Mouse (Mus musculus): ENCODE results near the gene Tgfbr3. TPM values are rescaled to one million over a fixed set of nuclear protein-coding genes. Genes with fewer than 3 reads are reported as not detected.

Gene Tgfbr3
- polyA plus RNA-seq, 1 experiment from 2014 or later = 30.7 TPM

DNA sequence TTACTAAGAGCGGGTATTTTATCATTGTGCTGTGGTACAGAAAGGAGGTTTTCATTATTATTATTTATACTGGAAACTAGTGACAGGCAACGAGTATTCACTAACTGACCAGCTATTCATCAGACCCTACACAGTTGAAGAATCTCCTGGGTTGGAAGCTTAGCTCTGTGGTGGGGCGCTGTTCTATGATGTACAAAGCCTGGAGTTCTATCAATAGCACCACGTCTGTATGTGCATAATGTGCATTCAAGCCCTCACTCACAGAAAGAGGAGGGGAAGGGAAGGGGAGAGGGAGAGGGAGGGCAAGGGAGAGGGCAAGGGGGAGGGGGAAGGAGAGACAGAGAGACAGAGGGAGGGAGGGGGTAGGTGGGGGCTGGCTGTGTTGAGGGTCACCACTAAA, 215.1 kb downstream of the Tgfbr3 start:
- ATAC-seq (ENCODE audit: insufficient number of reproducible peaks, low FRiP score, low TSS enrichment, low read depth) = no peak
- Histone ChIP-seq H3K9ac (no peak overlapping the region), H3K27me3 (no peaks in the 10 kb centered on the region), H3K9me3 (no peaks in the 10 kb centered on the region), H3K4me1 (peaks cover 10% of the 10 kb centered on the region), H3K27ac (no peak overlapping the region), H3K4me3 (no peak overlapping the region), H3K36me3 (no peaks in the 10 kb centered on the region), H3K4me2 (no peak overlapping the region)
- 60% methylated on average over 4 of the region's 4 CpGs for WGBS

DNA sequence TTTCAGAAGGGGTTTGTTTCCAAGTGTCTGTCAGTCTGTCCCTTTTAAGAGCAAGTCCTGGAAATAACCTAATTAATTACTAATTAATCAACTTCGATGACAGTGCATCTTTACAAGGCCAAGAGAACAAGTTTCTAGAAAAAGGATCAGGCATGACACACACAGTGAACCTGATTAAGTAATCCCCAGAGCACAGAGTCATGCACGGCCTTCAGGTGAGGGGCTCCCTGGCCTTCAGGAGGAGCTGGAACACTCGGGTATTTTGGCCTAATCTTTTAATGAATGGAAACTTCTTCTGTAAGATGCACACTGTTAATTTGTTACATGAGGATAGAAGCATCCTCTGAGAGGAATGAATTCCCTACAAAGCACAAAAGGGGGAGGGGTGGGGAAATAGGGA, 215.9 kb downstream of the Tgfbr3 start:
- Histone ChIP-seq H3K36me3 (no peaks in the 10 kb centered on the region), H3K4me2 (no peak overlapping the region), H3K4me1 (0 out of 2 replicates have a peak, but pooled peaks cover 4% of the 10 kb centered on the region), H3K27me3 (no peaks in the 10 kb centered on the region), H3K9ac (no peak overlapping the region), H3K9me3 (no peaks in the 10 kb centered on the region), H3K4me3 (no peak overlapping the region), H3K27ac (no peak overlapping the region)
- ATAC-seq (ENCODE audit: insufficient number of reproducible peaks, low FRiP score, low TSS enrichment, low read depth) = no peak
- WGBS = 46% methylated on average over 3 of the region's 3 CpGs

DNA sequence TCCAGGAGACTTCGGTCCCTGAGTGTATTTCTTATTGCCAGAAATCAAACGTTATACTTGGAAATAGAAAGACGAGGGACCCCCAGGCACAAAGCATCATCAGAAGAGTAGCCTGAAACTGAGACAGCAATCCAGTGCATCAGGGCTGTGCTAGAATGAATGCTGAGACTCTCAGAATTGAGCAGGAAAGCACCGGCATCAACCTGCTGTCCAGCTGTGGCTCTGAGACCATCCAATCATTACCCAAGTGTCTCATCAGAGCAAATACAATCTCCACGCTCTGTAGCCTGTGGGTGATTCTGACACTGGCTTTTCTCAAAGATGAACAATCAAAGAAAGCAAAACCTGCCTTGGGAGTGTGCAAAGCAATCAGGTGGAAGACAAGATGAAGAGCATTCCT, 221.3 kb downstream of the Tgfbr3 start:
- 78% methylated on average over 5 of the region's 5 CpGs for WGBS
- Histone ChIP-seq H3K9ac (no peak overlapping the region), H3K27me3 (no peaks in the 10 kb centered on the region), H3K36me3 (no peaks in the 10 kb centered on the region), H3K4me3 (no peak overlapping the region), H3K4me1 (0 out of 2 replicates have a peak, but pooled peaks cover 2% of the 10 kb centered on the region), H3K9me3 (no peaks in the 10 kb centered on the region), H3K4me2 (no peak overlapping the region), H3K27ac (no peak overlapping the region)
- no peak for ATAC-seq (ENCODE audit: insufficient number of reproducible peaks, low FRiP score, low TSS enrichment, low read depth)

DNA sequence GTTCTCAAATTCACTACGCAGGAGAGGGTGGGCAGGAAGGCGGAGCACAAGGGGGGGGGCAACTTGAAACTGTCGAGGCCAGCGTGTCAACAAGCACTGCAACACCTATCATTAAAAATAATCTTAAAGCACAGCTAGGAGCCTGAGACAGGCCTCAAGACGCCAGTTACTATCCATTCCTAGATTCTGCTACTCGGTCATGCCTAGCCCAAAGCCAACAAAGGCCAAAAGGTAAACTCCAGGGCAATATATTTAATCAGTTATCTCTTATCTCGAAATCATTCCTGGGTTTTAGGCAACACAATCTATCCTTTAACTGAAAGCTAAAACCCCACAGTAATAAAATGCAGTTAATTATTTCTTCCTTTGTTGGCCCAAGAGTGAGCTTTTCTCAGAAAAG, 221.9 kb downstream of the Tgfbr3 start:
- Histone ChIP-seq H3K9ac (no peak overlapping the region), H3K4me2 (no peak overlapping the region), H3K9me3 (no peaks in the 10 kb centered on the region), H3K4me3 (no peak overlapping the region), H3K27me3 (no peaks in the 10 kb centered on the region), H3K27ac (no peak overlapping the region), H3K36me3 (no peaks in the 10 kb centered on the region), H3K4me1 (0 out of 2 replicates have a peak, but pooled peaks cover 2% of the 10 kb centered on the region)
- ATAC-seq (ENCODE audit: insufficient number of reproducible peaks, low FRiP score, low TSS enrichment, low read depth) = no peak
- WGBS = 67% methylated on average over 7 of the region's 7 CpGs

DNA sequence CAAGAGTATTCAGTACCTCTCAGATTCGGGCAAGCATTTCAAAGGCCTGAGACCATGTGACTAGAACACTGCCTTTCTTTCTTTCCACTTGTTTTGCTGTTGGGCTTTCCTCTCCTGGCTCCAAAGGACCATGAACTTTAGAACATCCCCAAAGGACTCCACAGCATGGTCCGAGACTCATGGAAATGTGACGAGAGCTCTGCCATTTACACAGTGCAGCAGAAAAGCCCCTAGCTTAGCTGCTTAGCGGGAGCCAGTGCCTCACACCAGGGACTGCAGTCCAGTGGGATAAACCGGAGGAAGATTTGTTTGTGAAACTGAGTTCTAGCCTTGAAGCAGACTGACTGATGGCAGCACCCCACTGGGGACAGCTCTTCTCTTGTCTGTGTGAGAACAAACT, 224.5 kb downstream of the Tgfbr3 start:
- ATAC-seq (ENCODE audit: insufficient number of reproducible peaks, low FRiP score, low TSS enrichment, low read depth) = no peak
- Histone ChIP-seq H3K9ac (no peak overlapping the region), H3K9me3 (no peaks in the 10 kb centered on the region), H3K27ac (no peak overlapping the region), H3K4me3 (no peak overlapping the region), H3K4me2 (no peak overlapping the region), H3K27me3 (no peaks in the 10 kb centered on the region), H3K4me1 (0 out of 2 replicates have a peak, but pooled peaks cover 2% of the 10 kb centered on the region), H3K36me3 (no peaks in the 10 kb centered on the region)
- WGBS = 54% methylated on average over 5 of the region's 5 CpGs

DNA sequence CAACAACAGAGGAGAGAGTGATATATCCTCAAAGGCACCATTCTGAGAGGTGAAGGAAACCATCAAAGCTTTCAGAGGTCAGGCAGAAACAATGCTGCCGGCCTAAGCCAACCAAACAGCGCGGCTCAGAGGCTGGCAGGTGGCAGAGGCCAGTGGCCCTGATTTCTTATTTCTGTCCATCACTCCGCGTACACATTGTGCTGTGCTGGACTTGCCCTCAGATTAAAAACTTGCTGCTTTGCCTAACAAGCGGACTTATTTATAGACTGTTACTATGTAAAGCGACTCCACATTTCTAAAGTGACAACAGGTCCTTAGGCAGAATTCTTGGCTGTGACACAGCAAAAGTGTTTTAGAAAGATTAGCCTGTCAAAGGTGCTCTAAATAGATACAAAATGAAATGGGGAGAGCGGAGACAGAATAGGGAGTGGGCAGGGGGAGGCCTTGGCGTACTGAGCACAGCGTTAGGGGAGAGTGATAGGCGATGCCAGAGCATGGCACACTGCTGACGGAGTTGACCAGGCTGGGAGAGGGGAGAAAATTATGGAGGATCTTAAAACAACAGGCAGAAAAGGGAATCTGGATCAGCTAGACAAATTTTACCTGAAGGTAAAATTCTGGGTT, 227.1 kb downstream of the Tgfbr3 start:
- H3K4me2 ChIP-seq = no peak overlapping the region
- 71% methylated on average over 12 of the region's 12 CpGs for WGBS
- ATAC-seq (ENCODE audit: insufficient number of reproducible peaks, low FRiP score, low TSS enrichment, low read depth) = no peak
- no peak overlapping the region for H3K4me3 ChIP-seq
- H3K9me3 ChIP-seq = no peaks in the 10 kb centered on the region
- no peak overlapping the region for H3K9ac ChIP-seq
- H3K36me3 ChIP-seq = no peaks in the 10 kb centered on the region
- H3K4me1 ChIP-seq = 0 out of 2 replicates have a peak, but pooled peaks cover 2% of the 10 kb centered on the region
- H3K27me3 ChIP-seq = no peaks in the 10 kb centered on the region
- no peak overlapping the region for H3K27ac ChIP-seq

DNA sequence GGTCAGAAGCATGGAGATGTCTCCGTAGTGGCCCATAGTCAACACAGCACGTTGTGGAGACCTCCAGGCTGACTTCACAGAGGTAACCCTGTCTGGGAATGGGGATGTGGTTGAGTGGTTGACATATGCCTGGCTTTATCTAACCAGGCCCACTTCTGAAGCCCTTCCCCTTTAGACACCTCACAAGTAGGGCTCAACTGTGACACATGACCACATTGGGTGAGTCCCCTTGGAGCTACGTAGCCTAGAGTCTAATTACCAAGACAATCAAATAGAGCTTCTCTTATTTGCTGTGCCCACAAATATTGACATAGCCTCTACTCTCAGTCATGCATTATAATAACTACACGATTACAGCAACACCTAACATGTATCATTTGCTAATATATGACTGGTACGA, 229.9 kb downstream of the Tgfbr3 start:
- no peak overlapping the region for H3K9ac ChIP-seq
- H3K4me1 ChIP-seq = no peaks in the 10 kb centered on the region
- H3K4me2 ChIP-seq = no peak overlapping the region
- H3K36me3 ChIP-seq = no peaks in the 10 kb centered on the region
- no peak for ATAC-seq (ENCODE audit: insufficient number of reproducible peaks, low FRiP score, low TSS enrichment, low read depth)
- H3K9me3 ChIP-seq = no peaks in the 10 kb centered on the region
- no peak overlapping the region for H3K27ac ChIP-seq
- H3K27me3 ChIP-seq = no peaks in the 10 kb centered on the region
- no peak overlapping the region for H3K4me3 ChIP-seq
- 83% methylated on average over 5 of the region's 5 CpGs for whole genome bisulfite sequencing

DNA sequence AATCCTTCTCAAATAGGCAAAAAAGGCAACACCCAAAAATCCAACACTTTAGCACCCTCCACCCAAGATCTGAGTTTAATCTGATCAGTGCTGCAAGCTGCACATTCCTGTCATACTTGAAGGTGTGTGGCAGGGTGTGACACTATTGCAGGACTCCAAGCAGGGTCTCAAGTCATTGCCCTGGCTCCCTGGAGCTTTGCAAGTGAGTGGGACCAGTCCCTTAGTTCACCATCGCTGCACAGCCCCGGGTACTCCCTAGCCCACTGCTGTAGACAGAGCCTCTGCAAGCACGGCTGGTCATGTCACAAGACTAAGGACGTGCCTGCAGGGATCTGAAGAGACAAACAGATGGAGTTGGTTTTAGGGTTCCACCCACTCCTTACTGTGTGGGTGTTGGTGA, 230.8 kb downstream of the Tgfbr3 start:
- Histone ChIP-seq H3K9ac (no peak overlapping the region), H3K4me3 (no peak overlapping the region)

More for the DNA sequence above, 230.8 kb downstream of the Tgfbr3 start:
- no peak overlapping the region for H3K4me2 ChIP-seq
- H3K27me3 ChIP-seq = no peaks in the 10 kb centered on the region
- no peak for ATAC-seq (ENCODE audit: insufficient number of reproducible peaks, low FRiP score, low TSS enrichment, low read depth)
- H3K4me1 ChIP-seq = no peaks in the 10 kb centered on the region
- H3K36me3 ChIP-seq = no peaks in the 10 kb centered on the region
- H3K27ac ChIP-seq = no peak overlapping the region
- no peaks in the 10 kb centered on the region for H3K9me3 ChIP-seq
- WGBS = 57% methylated on average over 4 of the region's 4 CpGs

Other genes starting within 250 kb of the Tgfbr3 start
- 3.9 and 4.3 TPM in 2 replicates for gene Brdt, start 41.5 kb upstream of the Tgfbr3 start, polyA plus RNA-seq (2015; fragmentation: Nextera tagmentation; extraction: Ambion mirVana)
- 2.1 TPM in 2 replicates for gene Ephx4, start 113.1 kb upstream of the Tgfbr3 start, polyA plus RNA-seq (2015; fragmentation: Nextera tagmentation; extraction: Ambion mirVana)
- gene Lpcat2b, start 141.9 kb upstream of the Tgfbr3 start, polyA plus RNA-seq (2015; fragmentation: Nextera tagmentation; extraction: Ambion mirVana) = not detected in 2 replicates
- 3.4 and 4.2 TPM in 2 replicates for gene Btbd8, start 148.4 kb upstream of the Tgfbr3 start, polyA plus RNA-seq (2015; fragmentation: Nextera tagmentation; extraction: Ambion mirVana)
- 0.20 and 0.38 TPM in 2 replicates for gene Gm42669, start 218.0 kb upstream of the Tgfbr3 start, polyA plus RNA-seq (2015; fragmentation: Nextera tagmentation; extraction: Ambion mirVana)
- 0.03 and 0.10 TPM in 2 replicates for gene 1700028K03Rik, start 245.1 kb upstream of the Tgfbr3 start, polyA plus RNA-seq (2015; fragmentation: Nextera tagmentation; extraction: Ambion mirVana)

Data from limb, embryonic 15.5 days (tissue).